Mouse (Mus musculus) right cerebral cortex, postnatal 14 days (tissue): ENCODE measurements around the gene Dst.

ENCODE experiments used
- DNase-seq: peaks from one replicate; pipeline ENCODE4 v3.0.0; 2022

Gene Dst

DNA sequence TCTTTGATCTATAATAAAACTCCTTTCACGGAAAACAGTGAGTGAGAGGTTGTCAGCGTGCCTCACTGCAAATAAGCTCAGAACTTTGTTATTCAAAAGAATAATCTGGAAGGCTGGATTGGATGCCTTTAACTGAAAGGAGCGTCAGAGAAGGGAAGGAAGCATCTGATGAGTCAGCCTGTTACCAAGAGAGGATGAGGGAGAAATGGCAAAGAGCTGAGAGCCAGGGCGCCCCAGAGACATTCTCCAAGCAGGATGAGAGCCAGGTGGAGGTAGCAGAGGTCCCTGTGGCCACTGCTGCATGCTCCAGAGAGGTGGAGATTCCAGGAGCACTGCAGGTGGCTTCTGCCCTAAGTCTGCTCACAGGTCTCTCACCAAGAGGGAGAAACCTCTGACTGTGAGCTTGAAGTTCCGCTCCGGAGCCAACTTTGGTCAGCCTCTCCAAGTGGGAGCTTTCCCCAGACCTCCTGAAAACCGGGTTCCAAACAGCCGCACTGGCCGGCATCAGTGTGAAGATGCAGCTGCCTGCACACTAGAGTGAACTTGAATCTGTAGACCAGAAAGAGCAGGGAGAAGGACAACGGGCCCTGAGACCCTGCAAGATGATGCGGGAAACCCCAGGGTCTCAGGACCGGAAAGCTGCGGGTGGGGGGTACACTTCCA lies 231.3 kb downstream of the Dst start:
- DNase-seq, result no peak

- no peak for DNase-seq
Observed at GRCm38 (mm10) chr1:34139871-34140471, 231.9 kb downstream of the Dst start.

- no peak for DNase-seq
Observed at GRCm38 (mm10) chr1:34140686-34141085, 232.7 kb downstream of the Dst start.

DNA sequence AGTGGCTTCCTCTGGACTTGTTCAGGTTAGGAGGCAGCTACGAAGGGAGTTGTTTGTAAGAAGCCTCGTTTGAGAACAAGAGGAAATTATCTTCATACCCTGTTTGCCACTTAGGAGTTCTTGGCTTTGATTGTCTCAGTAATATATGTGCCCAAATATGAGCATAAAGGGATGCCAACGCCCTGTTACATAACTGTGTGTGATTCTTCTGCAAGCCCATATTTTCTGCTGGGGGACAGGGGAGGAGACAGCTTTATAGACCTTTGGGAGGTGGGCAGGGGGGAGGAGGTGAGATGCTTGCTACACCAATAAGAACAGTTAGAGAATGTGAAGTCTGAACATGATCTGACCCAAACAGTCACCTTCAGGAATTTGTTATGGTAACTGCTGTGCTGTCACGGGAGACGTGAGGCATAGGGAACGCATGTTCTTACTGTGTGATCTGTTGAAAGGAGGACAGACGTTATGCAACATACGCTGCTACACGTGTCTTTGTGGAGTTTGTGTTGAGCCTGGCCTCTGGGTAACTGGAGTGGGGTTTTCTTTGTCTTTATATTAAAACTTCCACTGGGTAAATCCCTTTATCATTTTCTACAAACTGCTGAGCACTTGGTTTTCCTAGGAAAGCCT lies 235.0 kb downstream of the Dst start:
- DNase-seq, result no peak

DNA sequence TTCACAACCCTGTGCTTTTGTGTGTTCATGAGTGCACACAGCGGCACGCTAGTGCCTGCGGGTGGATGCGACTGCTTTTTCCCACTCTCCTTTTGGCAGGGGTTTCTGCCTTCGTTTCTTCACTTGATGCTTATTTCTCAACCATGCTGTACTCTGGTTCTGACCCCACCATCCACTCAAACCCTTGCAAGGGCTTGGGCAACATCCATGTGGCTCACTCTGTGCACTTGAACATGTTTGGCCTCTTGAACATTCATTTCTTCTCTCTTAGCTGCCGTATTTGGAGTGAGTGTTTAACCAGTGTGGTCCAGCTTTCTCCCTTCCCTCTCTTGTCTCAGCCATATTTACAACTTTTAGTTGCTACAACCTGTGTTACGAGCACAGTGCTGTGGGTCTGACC lies 236.8 kb downstream of the Dst start:
- no peak for DNase-seq

GRCm38 (mm10) chr1:34148039-34148438 lies 240.0 kb downstream of the Dst start:
- no peak for DNase-seq

DNA sequence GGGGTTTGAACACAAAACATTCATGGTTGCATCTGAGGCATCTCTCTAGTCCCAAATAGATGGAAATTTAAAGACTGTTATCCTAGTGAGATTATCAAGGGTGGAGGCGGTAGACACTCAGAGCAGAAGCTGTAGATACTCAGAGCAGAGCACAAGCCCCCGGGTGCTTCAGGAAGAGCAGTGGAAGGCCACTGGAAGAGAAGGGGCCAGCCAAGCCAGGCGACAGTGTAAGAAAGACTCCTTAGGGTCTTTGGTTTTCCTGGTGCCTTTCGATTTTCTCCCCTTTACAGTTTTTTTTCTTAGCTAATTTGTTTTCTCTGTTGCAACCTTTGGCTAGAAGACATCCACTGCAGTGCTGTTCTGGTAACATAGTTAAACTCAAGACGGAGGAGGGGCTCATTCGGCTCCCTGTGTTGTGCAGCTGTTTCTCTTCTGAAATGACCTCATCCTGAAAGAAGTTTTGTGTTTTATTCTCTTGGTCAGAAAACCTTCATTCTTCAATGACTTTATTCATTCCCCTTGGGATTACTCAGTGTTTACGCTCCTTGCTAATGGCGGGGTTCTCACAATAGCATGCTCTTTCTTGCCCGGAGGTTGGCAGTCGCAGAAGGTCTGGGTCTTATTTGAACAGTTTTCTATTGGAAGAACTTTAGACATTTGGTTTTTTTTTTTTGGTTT lies 242.5 kb downstream of the Dst start:
- no peak for DNase-seq

DNA sequence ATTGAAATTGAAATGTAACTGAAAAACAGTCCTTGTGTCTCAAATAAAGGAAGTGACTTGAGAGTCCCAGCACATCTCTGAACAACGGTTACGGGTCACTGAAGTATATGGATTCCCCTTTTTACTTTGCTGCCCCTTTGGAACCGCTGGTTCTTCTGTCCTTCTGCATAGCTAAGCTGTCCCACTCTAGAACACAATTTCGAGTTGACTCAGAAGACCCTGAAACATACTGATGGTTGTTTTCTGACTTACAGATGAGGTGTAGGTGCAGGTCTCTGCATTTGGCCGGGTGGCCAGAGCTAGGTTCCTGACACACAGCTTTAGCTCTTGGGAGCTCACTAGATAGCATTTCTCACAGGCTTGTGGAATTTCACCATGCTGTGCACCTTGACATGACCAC lies 244.7 kb downstream of the Dst start:
- no peak for DNase-seq

GRCm38 (mm10) chr1:34156058-34156457 lies 248.0 kb downstream of the Dst start:
- no peak for DNase-seq

GRCm38 (mm10) chr1:34157702-34158101 lies 249.7 kb downstream of the Dst start:
- no peak for DNase-seq

DNA sequence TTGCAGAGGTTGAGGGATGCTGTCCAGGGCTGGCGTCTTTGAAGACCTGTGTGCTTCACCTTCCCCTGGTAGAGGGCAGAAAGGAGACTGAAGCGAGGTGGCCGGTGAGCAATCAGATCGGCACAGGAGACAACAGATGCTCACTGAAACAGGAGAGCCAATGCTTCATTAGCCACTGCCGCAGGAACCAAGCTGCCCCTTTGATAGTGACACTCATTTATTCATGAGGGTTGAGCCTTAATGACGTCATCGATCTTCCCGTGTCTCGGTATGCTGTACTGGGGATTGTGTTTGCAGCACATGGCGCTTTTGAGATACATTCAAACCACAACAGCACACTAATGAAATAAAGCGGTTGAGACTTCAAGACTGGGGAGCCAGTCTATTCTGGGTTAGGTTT lies 250.8 kb downstream of the Dst start:
- DNase-seq, result no peak

DNA sequence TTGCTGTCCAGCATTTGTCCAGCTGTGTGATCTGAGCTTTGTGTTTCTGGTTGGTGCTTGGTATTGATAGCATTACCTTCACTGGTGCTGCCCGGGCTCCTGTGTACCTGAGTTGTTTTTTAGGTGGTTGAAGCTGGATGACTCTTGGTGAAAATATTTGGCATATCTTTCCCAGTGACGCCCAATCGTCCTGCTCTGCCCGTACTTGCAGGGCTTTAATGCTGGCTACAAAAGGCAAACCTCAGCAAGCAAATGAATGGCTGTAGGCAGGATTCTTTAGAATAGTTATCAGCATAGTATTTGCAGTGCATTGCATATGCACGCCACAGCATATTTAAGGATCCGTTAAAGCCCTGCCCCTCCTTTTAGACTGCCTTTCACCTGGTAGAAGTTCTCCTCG lies 251.9 kb downstream of the Dst start:
- no peak for DNase-seq

DNA sequence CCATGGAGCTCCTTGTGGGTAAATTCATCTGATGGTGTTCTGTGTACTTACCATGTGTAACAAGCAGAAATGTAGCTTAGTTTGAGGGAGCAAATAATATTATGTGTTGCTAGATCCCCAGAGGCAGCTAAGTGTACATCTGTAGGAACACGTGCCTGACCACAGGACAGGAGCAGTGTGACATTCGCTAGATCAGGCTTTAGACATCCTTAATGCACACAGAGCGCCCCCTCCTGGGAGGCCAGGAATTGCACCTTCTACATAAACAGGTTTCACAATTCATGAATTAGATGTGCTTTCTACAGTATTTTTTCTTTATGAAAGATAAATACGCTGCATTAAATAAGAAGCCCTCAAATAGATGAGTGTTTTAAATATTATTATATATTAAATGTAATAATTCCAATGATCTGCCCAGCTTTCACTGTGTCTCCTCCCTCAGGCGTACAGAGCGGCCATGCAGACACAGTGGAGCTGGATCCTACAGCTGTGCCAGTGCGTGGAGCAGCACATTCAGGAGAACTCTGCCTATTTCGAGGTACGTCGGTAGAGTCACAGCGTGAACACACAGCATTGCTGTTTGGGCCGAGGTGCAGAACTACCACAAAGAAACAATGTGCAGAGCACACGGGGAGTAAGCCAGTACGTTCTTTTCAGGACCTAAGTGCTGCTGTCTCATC lies 256.7 kb downstream of the Dst start:
- DNase-seq, result peak; percentile 89

GRCm38 (mm10) chr1:34165926-34166325 lies 257.9 kb downstream of the Dst start:
- DNase-seq, result no peak

GRCm38 (mm10) chr1:34167151-34168057 lies 259.4 kb downstream of the Dst start:
- peak; percentile 49 for DNase-seq

DNA sequence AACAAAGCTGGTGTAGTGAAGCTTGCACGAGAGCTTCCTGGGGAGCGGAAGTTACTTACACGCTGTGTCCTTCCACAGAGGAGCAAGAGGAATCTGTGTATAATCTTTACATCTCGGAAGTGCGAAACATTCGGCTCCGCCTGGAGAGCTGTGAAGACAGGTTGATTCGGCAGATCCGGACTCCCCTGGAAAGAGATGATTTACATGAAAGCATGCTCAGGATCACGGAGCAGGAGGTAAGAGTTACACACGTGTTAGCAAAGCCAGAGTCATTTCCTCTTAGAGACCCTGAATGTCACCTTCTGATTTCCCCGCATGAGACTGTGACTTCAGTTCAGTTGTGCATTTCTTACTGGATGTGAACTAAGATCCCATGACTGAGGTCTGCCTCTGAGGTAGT lies 261.1 kb downstream of the Dst start:
- no peak for DNase-seq

- DNase-seq, result no peak
Observed at GRCm38 (mm10) chr1:34174517-34174916, 266.5 kb downstream of the Dst start.

- DNase-seq, result no peak
Observed at GRCm38 (mm10) chr1:34174961-34175360, 266.9 kb downstream of the Dst start.

GRCm38 (mm10) chr1:34178022-34178727 lies 270.1 kb downstream of the Dst start:
- no peak for DNase-seq

DNA sequence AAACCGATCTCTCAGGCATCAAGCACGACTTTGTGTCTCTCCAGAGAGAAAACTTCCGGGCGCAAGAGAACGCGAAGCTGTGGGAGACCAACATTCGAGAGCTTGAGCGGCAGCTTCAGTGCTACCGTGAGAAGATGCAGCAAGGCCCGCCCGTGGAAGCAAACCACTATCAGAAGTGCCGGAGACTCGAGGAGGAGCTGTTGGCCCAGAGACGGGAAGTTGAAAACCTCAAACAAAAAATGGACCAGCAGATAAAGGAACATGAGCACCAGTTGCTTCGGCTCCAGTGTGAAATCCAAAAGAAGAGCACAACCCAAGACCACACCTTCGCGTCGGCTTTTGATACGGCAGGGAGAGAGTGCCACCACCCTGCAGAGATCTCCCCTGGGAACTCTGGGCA lies 271.7 kb downstream of the Dst start:
- DNase-seq, result no peak

DNA sequence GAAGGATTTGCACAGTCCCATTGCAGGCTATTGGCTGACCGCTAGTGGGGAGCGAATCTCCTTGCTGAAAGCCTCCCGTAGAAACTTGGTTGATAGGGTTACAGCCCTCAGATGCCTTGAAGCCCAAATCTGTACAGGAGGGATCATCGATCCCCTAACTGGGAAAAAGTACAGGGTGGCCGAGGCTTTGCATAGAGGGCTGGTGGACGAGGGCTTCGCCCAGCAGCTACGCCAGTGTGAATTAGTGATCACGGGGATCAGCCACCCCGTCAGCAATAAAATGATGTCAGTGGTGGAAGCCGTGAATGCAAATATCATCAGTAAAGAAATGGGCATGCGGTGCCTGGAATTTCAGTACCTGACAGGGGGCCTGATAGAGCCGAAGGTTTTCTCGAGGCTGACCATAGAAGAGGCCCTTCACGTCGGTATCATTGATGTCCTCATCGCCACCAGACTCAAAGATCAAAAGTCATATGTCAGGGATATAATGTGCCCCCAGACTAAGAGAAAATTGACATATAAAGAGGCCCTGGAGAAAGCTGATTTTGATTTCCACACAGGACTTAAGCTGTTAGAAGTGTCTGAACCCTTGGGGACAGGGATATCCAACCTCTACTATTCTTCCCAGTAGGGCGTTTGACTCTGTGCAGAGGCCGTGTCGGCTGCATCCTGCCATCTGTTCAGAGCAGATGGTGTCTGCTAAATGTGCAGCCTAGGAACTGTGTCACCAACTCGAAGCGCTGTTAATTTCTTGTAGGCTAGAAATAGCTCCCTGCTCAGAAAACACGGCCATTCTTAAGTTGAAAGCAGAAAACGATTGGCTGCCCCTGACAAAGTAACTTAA lies 274.6 kb downstream of the Dst start:
- no peak for DNase-seq
